Mouse (Mus musculus) lung, postnatal 0 days (tissue): Measurements from ENCODE around the gene Gm26620. TPM values are rescaled to one million over a fixed set of nuclear protein-coding genes. Genes with fewer than 3 reads are reported as not detected.

Source experiments
- ATAC-seq: fragments of 200-750 bp; cut with Nextera tagmentation; 2 replicates; pipeline ENCODE4 v1.8.0; 2017; ENCODE audit warnings: moderate library complexity
- DNase-seq: peaks from one replicate; pipeline ENCODE4 v3.0.0-alpha.2; 2016; ENCODE audit warnings: low spot score
- H3K27ac ChIP-seq: fragments of 300-500 bp; sonication (generic); 2 replicates; pipeline ENCODE4 v1.5.1; 2014; ENCODE audit warnings: antibody characterized with exemption, mild to moderate bottlenecking, low read length, mixed read lengths
- H3K27me3 ChIP-seq: fragments of 300-500 bp; sonication (generic); replicated peaks from 2 replicates; pipeline ENCODE4 v1.6.1; 2014; ENCODE audit warnings: low read length, mixed read lengths; ENCODE audit not compliant: insufficient read depth
- H3K36me3 ChIP-seq: fragments of 300-500 bp; sonication (generic); 2 replicates; pipeline ENCODE4 v1.6.1; 2014; ENCODE audit warnings: low read length, mixed read lengths; ENCODE audit not compliant: insufficient read depth
- H3K4me1 ChIP-seq: fragments of 300-500 bp; sonication (generic); 2 replicates; pipeline ENCODE4 v1.6.1; 2014; ENCODE audit warnings: antibody characterized with exemption, low read depth, low read length, mixed read lengths; ENCODE audit not compliant: insufficient read depth
- H3K4me2 ChIP-seq: fragments of 300-500 bp; sonication (generic); replicated peaks from 2 replicates; pipeline ENCODE4 v1.6.1; 2014; ENCODE audit warnings: low read depth, mild to moderate bottlenecking, low read length, moderate library complexity, mixed read lengths
- H3K4me3 ChIP-seq: fragments of 300-500 bp; sonication (generic); 2 replicates; pipeline ENCODE4 v1.5.1; 2014; ENCODE audit warnings: low read depth, low read length
- H3K9ac ChIP-seq: fragments of 300-500 bp; sonication (generic); replicated peaks from 2 replicates; pipeline ENCODE4 v1.6.1; 2014; ENCODE audit warnings: low read depth, mild to moderate bottlenecking
- H3K9me3 ChIP-seq: fragments of 300-500 bp; sonication (generic); 2 replicates; pipeline ENCODE4 v1.6.1; 2016; ENCODE audit warnings: low read length, mixed read lengths
- CTCF ChIP-seq: IDR thresholded peaks from 2 replicates; pipeline ENCODE4 v1.5.1; 2016; ENCODE audit warnings: antibody characterized with exemption, mild to moderate bottlenecking
- EP300 ChIP-seq: IDR thresholded peaks from 2 replicates; pipeline ENCODE4 v1.6.1; 2016; ENCODE audit warnings: antibody characterized with exemption, mild to moderate bottlenecking, control low read depth
- WGBS: fragments of 180-500 bp; shearing (Covaris S2); extraction: QIAGEN DNeasy Blood & Tissue Kit; methylation state at CpG from one replicate; pipeline ENCODE4 v1.1.7; 2014; 5-methylcytosine and 5-hydroxymethylcytosine counted together
- polyA plus RNA-seq: library from polyadenylated mRNA; unstranded; fragments of >200 nt; fragmentation: Nextera tagmentation; extraction: Ambion mirVana; gene quantifications from 2 replicates; pipeline ENCODE4 v1.2.1, GENCODE M21; 2015

Gm26620 gene
- polyA plus RNA-seq, 1 experiment from 2014 or later: 0.79 TPM

- H3K27ac ChIP-seq: no peak overlapping the region
- no peak for ATAC-seq
- H3K27me3 ChIP-seq: no peaks in the 10 kb centered on the region
- no peak for DNase-seq
- no peaks in the 10 kb centered on the region for H3K9me3 ChIP-seq
- 84% methylated on average over 23 of the region's 23 CpGs for WGBS
- 0 out of 2 replicates have a peak, but pooled peaks cover 11% of the 10 kb centered on the region for H3K36me3 ChIP-seq
- H3K4me2 ChIP-seq: no peak overlapping the region
- H3K9ac ChIP-seq: no peak overlapping the region
- no peak for TF ChIP-seq EP300
- no peak for TF ChIP-seq CTCF
- no peaks in the 10 kb centered on the region for H3K4me1 ChIP-seq
- H3K4me3 ChIP-seq: no peak overlapping the region
Measured at GRCm38 (mm10) chr1:170850637-170851624, 33.9 kb upstream of the Gm26620 start.

- 92% methylated on average over 3 of the region's 3 CpGs for WGBS
- H3K9me3 ChIP-seq: no peaks in the 10 kb centered on the region
- no peak overlapping the region for H3K4me2 ChIP-seq
- peak; percentile 67 for DNase-seq
- H3K9ac ChIP-seq: no peak overlapping the region
- H3K4me3 ChIP-seq: no peak overlapping the region
- TF ChIP-seq CTCF (no peak), EP300 (no peak)
- H3K27ac ChIP-seq: no peak overlapping the region
- no peak for ATAC-seq
- H3K27me3 ChIP-seq: no peaks in the 10 kb centered on the region
- H3K36me3 ChIP-seq: 0 out of 2 replicates have a peak, but pooled peaks cover 7% of the 10 kb centered on the region
- H3K4me1 ChIP-seq: no peaks in the 10 kb centered on the region
Measured at GRCm38 (mm10) chr1:170853604-170854003, 31.3 kb upstream of the Gm26620 start.

GRCm38 (mm10) chr1:170855056-170855760 is 29.7 kb upstream of the Gm26620 start:
- 73% methylated on average over 13 of the region's 13 CpGs for WGBS
- DNase-seq (peak; percentile 85), ATAC-seq (peak; percentile 90)
- H3K36me3 ChIP-seq: 0 out of 2 replicates have a peak, but pooled peaks cover 7% of the 10 kb centered on the region
- H3K4me1 ChIP-seq: no peaks in the 10 kb centered on the region
- no peak overlapping the region for H3K9ac ChIP-seq
- no peaks in the 10 kb centered on the region for H3K27me3 ChIP-seq
- H3K9me3 ChIP-seq: no peaks in the 10 kb centered on the region
- H3K27ac ChIP-seq: peak overlapping the region; percentile 52
- no peak for TF ChIP-seq EP300
- no peak for TF ChIP-seq CTCF
- H3K4me3 ChIP-seq: no peak overlapping the region
- no peak overlapping the region for H3K4me2 ChIP-seq

GRCm38 (mm10) chr1:170857369-170857768 is 27.5 kb upstream of the Gm26620 start:
- Histone ChIP-seq H3K4me2 (no peak overlapping the region), H3K36me3 (0 out of 2 replicates have a peak, but pooled peaks cover 6% of the 10 kb centered on the region), H3K4me3 (no peak overlapping the region), H3K27ac (no peak overlapping the region), H3K9ac (no peak overlapping the region), H3K27me3 (no peaks in the 10 kb centered on the region), H3K4me1 (no peaks in the 10 kb centered on the region; the same call in 1 of the 2 replicates), H3K9me3 (no peaks in the 10 kb centered on the region)
- ATAC-seq: no peak
- 87% methylated on average over 2 of the region's 2 CpGs for WGBS
- TF ChIP-seq CTCF: no peak
- no peak for TF ChIP-seq EP300
- DNase-seq: no peak

- no peak for TF ChIP-seq CTCF
- no peak for TF ChIP-seq EP300
- H3K9me3 ChIP-seq: no peaks in the 10 kb centered on the region
- no peak overlapping the region for H3K4me2 ChIP-seq
- H3K9ac ChIP-seq: no peak overlapping the region
- H3K4me1 ChIP-seq: no peaks in the 10 kb centered on the region; the same call in 1 of the 2 replicates
- no peaks in the 10 kb centered on the region for H3K27me3 ChIP-seq
- no peak overlapping the region for H3K4me3 ChIP-seq
- WGBS: 37% methylated on average over 2 of the region's 2 CpGs
- H3K36me3 ChIP-seq: no peaks in the 10 kb centered on the region
- ATAC-seq: no peak
- DNase-seq: no peak
- H3K27ac ChIP-seq: no peak overlapping the region
Measured at GRCm38 (mm10) chr1:170858872-170859271, 26.0 kb upstream of the Gm26620 start.
